Mouse (Mus musculus) lung, embryonic 14.5 days (tissue): Measurements from ENCODE around the gene Calhm1. TPM values are rescaled to one million over a fixed set of nuclear protein-coding genes. Genes with fewer than 3 reads are reported as not detected.

Experiments used
- ATAC-seq: fragments of 200-750 bp; cut with Nextera tagmentation; 2 replicates; pipeline ENCODE4 v1.8.0; 2017; ENCODE audit warnings: mild to moderate bottlenecking, moderate TSS enrichment, moderate library complexity; ENCODE audit not compliant: insufficient read depth
- DNase-seq: peaks from one replicate; pipeline ENCODE4 v3.0.0-alpha.2; 2015
- H3K27ac ChIP-seq: fragments of 300-500 bp; sonication (generic); 2 replicates; pipeline ENCODE4 v1.5.1; 2014; ENCODE audit warnings: low read depth, mild to moderate bottlenecking, moderate library complexity
- H3K27me3 ChIP-seq: fragments of 300-500 bp; sonication (generic); 2 replicates; pipeline ENCODE4 v1.6.1; 2014; ENCODE audit warnings: low read length, control low read depth; ENCODE audit not compliant: insufficient read depth
- H3K36me3 ChIP-seq: fragments of 300-500 bp; sonication (generic); 2 replicates; pipeline ENCODE4 v1.6.1; 2014; ENCODE audit warnings: control low read depth; ENCODE audit not compliant: insufficient read depth
- H3K4me1 ChIP-seq: fragments of 300-500 bp; sonication (generic); 2 replicates; pipeline ENCODE4 v1.6.1; 2014; ENCODE audit warnings: antibody characterized with exemption, control low read depth; ENCODE audit not compliant: insufficient read depth
- H3K4me2 ChIP-seq: fragments of 300-500 bp; sonication (generic); 2 replicates; pipeline ENCODE4 v1.6.1; 2014; ENCODE audit warnings: mild to moderate bottlenecking
- H3K4me3 ChIP-seq: fragments of 300-500 bp; sonication (generic); 2 replicates; pipeline ENCODE4 v1.5.1; 2014; ENCODE audit warnings: low read depth, low read length
- H3K9ac ChIP-seq: fragments of 300-500 bp; sonication (generic); 2 replicates; pipeline ENCODE4 v1.6.1; 2014
- H3K9me3 ChIP-seq: fragments of 300-500 bp; sonication (generic); 2 replicates; pipeline ENCODE4 v1.6.1; 2016; ENCODE audit warnings: low read depth, low read length, control low read depth
- CTCF ChIP-seq: IDR thresholded peaks from 2 replicates; pipeline ENCODE4 v1.5.1; 2016; ENCODE audit warnings: antibody characterized with exemption, low read depth
- WGBS: fragments of 180-500 bp; shearing (Covaris S2); extraction: QIAGEN DNeasy Blood & Tissue Kit; methylation state at CpG from one replicate; pipeline ENCODE4 v1.1.7; 2014; 5-methylcytosine and 5-hydroxymethylcytosine counted together
- polyA plus RNA-seq: library from polyadenylated mRNA; unstranded; fragments of >200 nt; fragmentation: Nextera tagmentation; extraction: Ambion mirVana; gene quantifications from 2 replicates; pipeline ENCODE4 v1.2.1, GENCODE M21; 2014

Calhm1 gene
- polyA plus RNA-seq, 1 experiment from 2014 or later, result not detected

- peak overlapping the region; percentile 69 for H3K4me3 ChIP-seq
- H3K36me3 ChIP-seq, result no peaks in the 10 kb centered on the region
- peaks cover 33% of the 10 kb centered on the region for H3K27me3 ChIP-seq
- DNase-seq (peak; percentile 30), ATAC-seq (peak; percentile 9)
- under 1% methylated on average over 42 of the region's 42 CpGs for WGBS
- H3K4me1 ChIP-seq, result peaks cover 4% of the 10 kb centered on the region; the same call in 1 of the 2 replicates
- no peaks in the 10 kb centered on the region; the same call in 1 of the 2 replicates for H3K9me3 ChIP-seq
- H3K4me2 ChIP-seq, result peak overlapping the region; percentile 100
- TF ChIP-seq CTCF, result no peak
- peak overlapping the region; percentile 12; the same call in 1 of the 2 replicates for H3K27ac ChIP-seq
- peak overlapping the region; percentile 57 for H3K9ac ChIP-seq
Measured at GRCm38 (mm10) chr19:47179272-47179809, 35.3 kb upstream of the Calhm1 start.

GRCm38 (mm10) chr19:47178431-47179271 is 34.6 kb upstream of the Calhm1 start, which contains the start of gene Neurl1a:
Gene Neurl1a, plus strand, starts transcription at chr19:47178820.
- no peaks in the 10 kb centered on the region for H3K36me3 ChIP-seq
- WGBS, result under 1% methylated on average over 73 of the region's 98 CpGs
- H3K9me3 ChIP-seq, result no peaks in the 10 kb centered on the region; the same call in 1 of the 2 replicates
- H3K27me3 ChIP-seq, result peaks cover 33% of the 10 kb centered on the region
- H3K4me2 ChIP-seq, result peak within 1 kb of the TSS; percentile 100
- TF ChIP-seq CTCF, result no peak
- H3K4me3 ChIP-seq, result peak within 1 kb of the TSS; percentile 69
- ATAC-seq (peak; percentile 55), DNase-seq (peak; percentile 74)
- H3K27ac ChIP-seq, result peak within 1 kb of the TSS; percentile 12
- H3K4me1 ChIP-seq, result peaks cover 4% of the 10 kb centered on the region; the same call in 1 of the 2 replicates
- H3K9ac ChIP-seq, result peak within 1 kb of the TSS; percentile 57

GRCm38 (mm10) chr19:47178001-47178400 is 33.9 kb upstream of the Calhm1 start:
- Histone ChIP-seq H3K4me1 (peaks cover 4% of the 10 kb centered on the region; the same call in 1 of the 2 replicates), H3K36me3 (no peaks in the 10 kb centered on the region), H3K27me3 (peaks cover 33% of the 10 kb centered on the region), H3K27ac (no peak overlapping the region), H3K9me3 (no peaks in the 10 kb centered on the region; the same call in 1 of the 2 replicates), H3K9ac (no peak overlapping the region), H3K4me3 (peak overlapping the region; percentile 69), H3K4me2 (peak overlapping the region; percentile 100)
- DNase-seq (peak; percentile 62), ATAC-seq (peak; percentile 64)
- peak; percentile 65 for TF ChIP-seq CTCF
- WGBS, result 15% methylated on average over 10 of the region's 10 CpGs

GRCm38 (mm10) chr19:47176916-47177505 is 33.0 kb upstream of the Calhm1 start:
- WGBS, result 86% methylated on average over 2 of the region's 2 CpGs
- Histone ChIP-seq H3K4me3 (no peak overlapping the region), H3K27ac (no peak overlapping the region), H3K27me3 (peaks cover 33% of the 10 kb centered on the region), H3K9ac (no peak overlapping the region), H3K4me1 (peaks cover 4% of the 10 kb centered on the region; the same call in 1 of the 2 replicates), H3K36me3 (no peaks in the 10 kb centered on the region), H3K9me3 (no peaks in the 10 kb centered on the region; the same call in 1 of the 2 replicates), H3K4me2 (no peak overlapping the region)
- DNase-seq, result no peak
- no peak for TF ChIP-seq CTCF
- ATAC-seq, result no peak

DNA sequence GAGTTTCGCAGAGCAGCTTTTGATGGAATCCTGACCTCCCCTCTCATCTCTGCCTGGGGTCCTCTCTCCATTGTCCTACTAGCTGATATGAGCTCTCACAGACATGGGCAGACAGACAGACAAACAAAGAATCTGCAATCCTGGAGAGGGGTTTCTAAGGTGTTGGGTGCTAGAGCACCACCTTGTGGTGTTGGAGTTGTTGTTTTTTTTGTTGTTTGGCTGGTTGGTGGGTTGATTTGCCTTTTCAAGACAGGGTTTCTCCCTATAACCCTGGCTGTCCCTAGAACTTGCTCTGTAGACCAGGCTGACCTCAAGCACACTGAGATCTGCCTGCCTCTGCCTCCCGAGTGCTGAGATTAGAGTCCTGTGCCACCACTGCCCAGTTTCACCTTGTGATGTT is 31.4 kb upstream of the Calhm1 start:
- H3K9ac ChIP-seq, result no peak overlapping the region
- H3K27me3 ChIP-seq, result peaks cover 27% of the 10 kb centered on the region
- H3K27ac ChIP-seq, result no peak overlapping the region
- no peak overlapping the region for H3K4me2 ChIP-seq
- H3K9me3 ChIP-seq, result no peaks in the 10 kb centered on the region
- H3K4me1 ChIP-seq, result peaks cover 4% of the 10 kb centered on the region; the same call in 1 of the 2 replicates
- no peak overlapping the region for H3K4me3 ChIP-seq
- DNase-seq, result no peak
- 56% methylated on average over 2 of the region's 2 CpGs for WGBS
- peak; percentile 21; the same call in 1 of the 2 replicates for TF ChIP-seq CTCF
- no peak for ATAC-seq
- no peaks in the 10 kb centered on the region for H3K36me3 ChIP-seq

GRCm38 (mm10) chr19:47174515-47174914 is 30.5 kb upstream of the Calhm1 start:
- Histone ChIP-seq H3K4me1 (peaks cover 4% of the 10 kb centered on the region; the same call in 1 of the 2 replicates), H3K9ac (no peak overlapping the region), H3K27me3 (peaks cover 17% of the 10 kb centered on the region), H3K4me3 (no peak overlapping the region), H3K36me3 (no peaks in the 10 kb centered on the region), H3K27ac (no peak overlapping the region), H3K9me3 (no peaks in the 10 kb centered on the region), H3K4me2 (no peak overlapping the region)
- DNase-seq (peak; percentile 66), ATAC-seq (no peak)
- TF ChIP-seq CTCF, result peak; percentile 66
- 48% methylated on average over 3 of the region's 3 CpGs for WGBS
